Mouse (Mus musculus) spleen, adult 2 months (tissue): Measurements from ENCODE around the gene Sec22a. TPM values are rescaled to one million over a fixed set of nuclear protein-coding genes. Genes with fewer than 3 reads are reported as not detected.

Source experiments
- DNase-seq, 2 experiments: peaks; one replicate each; pipeline versions ENCODE4 v3.0.0 to v3.0.0-alpha.2; 2012 to 2021; ENCODE audit warnings: low spot score in 2 of 2, low read depth in 1 of 2
- H3K27ac ChIP-seq: fragments of 200-500 bp; 2 replicates; pipeline ENCODE4 v1.5.1; 2012; ENCODE audit warnings: low read length, inconsistent platforms; ENCODE audit not compliant: insufficient read depth
- H3K27me3 ChIP-seq: fragments of 200-500 bp; 2 replicates; pipeline ENCODE4 v1.6.1; 2012; ENCODE audit warnings: mild to moderate bottlenecking, moderate library complexity, low read length, inconsistent platforms; ENCODE audit not compliant: control insufficient read depth, insufficient read depth
- H3K36me3 ChIP-seq: fragments of 200-500 bp; 2 replicates; pipeline ENCODE4 v1.6.1; 2012; ENCODE audit warnings: mild to moderate bottlenecking, low read length, inconsistent platforms; ENCODE audit not compliant: control insufficient read depth, insufficient read depth
- H3K4me1 ChIP-seq: fragments of 200-500 bp; 2 replicates; pipeline ENCODE4 v1.6.1; 2011; ENCODE audit warnings: inconsistent platforms; ENCODE audit not compliant: control insufficient read depth, insufficient read depth, insufficient read length
- H3K4me3 ChIP-seq: fragments of 200-500 bp; 2 replicates; pipeline ENCODE4 v1.5.1; 2011; ENCODE audit warnings: mild to moderate bottlenecking, inconsistent platforms; ENCODE audit not compliant: insufficient read depth, insufficient read length; ENCODE audit errors: extremely low read depth
- CTCF ChIP-seq: fragments of 200-500 bp; IDR thresholded peaks from 2 replicates; pipeline ENCODE4 v1.5.1; 2011; ENCODE audit warnings: mild to moderate bottlenecking, inconsistent platforms; ENCODE audit not compliant: insufficient read depth, insufficient read length, insufficient replicate concordance; ENCODE audit errors: extremely low read depth
- POLR2A ChIP-seq: fragments of 200-500 bp; IDR thresholded peaks from 2 replicates; pipeline ENCODE4 v1.6.1; 2011; ENCODE audit warnings: low read depth, low read length, inconsistent platforms
- WGBS: fragments of 180-500 bp; shearing (Covaris S2); methylation state at CpG from one replicate; pipeline ENCODE4 v1.1.7; 2018; 5-methylcytosine and 5-hydroxymethylcytosine counted together
- polyA plus RNA-seq: library from polyadenylated mRNA; depleted of rRNA; stranded (reverse); fragments of >200 nt; gene quantifications from 2 replicates; pipeline ENCODE4 v1.2.3, GENCODE M21; 2012

The Sec22a gene
- polyA plus RNA-seq, 1 experiment: 4.5 TPM

GRCm38 (mm10) chr16:35297786-35298185, 65.9 kb downstream of the Sec22a start:
- Histone ChIP-seq H3K27me3 (no peaks in the 10 kb centered on the region), H3K36me3 (no peaks in the 10 kb centered on the region), H3K4me3 (no peak overlapping the region), H3K27ac (no peak overlapping the region), H3K4me1 (no peaks in the 10 kb centered on the region)
- 80% methylated on average over 5 of the region's 5 CpGs for WGBS
- no peak for TF ChIP-seq POLR2A
- no peak for TF ChIP-seq CTCF
- DNase-seq: no peak

GRCm38 (mm10) chr16:35287244-35287643, 76.5 kb downstream of the Sec22a start:
- DNase-seq: no peak
- TF ChIP-seq POLR2A (no peak), CTCF (no peak)
- no peaks in the 10 kb centered on the region for H3K27me3 ChIP-seq
- H3K4me1 ChIP-seq: no peaks in the 10 kb centered on the region
- H3K27ac ChIP-seq: no peak overlapping the region
- H3K36me3 ChIP-seq: no peaks in the 10 kb centered on the region
- 86% methylated on average over 5 of the region's 5 CpGs for WGBS
- no peak overlapping the region for H3K4me3 ChIP-seq

- TF ChIP-seq CTCF (no peak), POLR2A (no peak)
- no peak for DNase-seq
- Histone ChIP-seq H3K27ac (no peak overlapping the region), H3K4me3 (no peak overlapping the region), H3K4me1 (no peaks in the 10 kb centered on the region), H3K36me3 (no peaks in the 10 kb centered on the region), H3K27me3 (no peaks in the 10 kb centered on the region)
- 76% methylated on average over 9 of the region's 9 CpGs for WGBS
These were observed 77.9 kb downstream of the Sec22a start for GRCm38 (mm10) chr16:35285821-35286220.

- Histone ChIP-seq H3K27ac (no peak overlapping the region), H3K27me3 (no peaks in the 10 kb centered on the region), H3K36me3 (no peaks in the 10 kb centered on the region), H3K4me3 (no peak overlapping the region), H3K4me1 (no peaks in the 10 kb centered on the region)
- TF ChIP-seq CTCF (no peak), POLR2A (no peak)
- WGBS: 94% methylated on average over 2 of the region's 2 CpGs
- DNase-seq: no peak
These were observed 81.3 kb downstream of the Sec22a start for GRCm38 (mm10) chr16:35282456-35282855.

- TF ChIP-seq CTCF (no peak), POLR2A (no peak)
- 72% methylated on average over 6 of the region's 6 CpGs for WGBS
These were observed 85.6 kb downstream of the Sec22a start for GRCm38 (mm10) chr16:35278166-35278565.

GRCm38 (mm10) chr16:35272417-35272816, 91.3 kb downstream of the Sec22a start:
- TF ChIP-seq CTCF (no peak), POLR2A (no peak)
- H3K4me1 ChIP-seq: no peaks in the 10 kb centered on the region
- no peaks in the 10 kb centered on the region for H3K27me3 ChIP-seq
- no peak for DNase-seq
- H3K36me3 ChIP-seq: no peaks in the 10 kb centered on the region
- no peak overlapping the region for H3K27ac ChIP-seq
- 59% methylated on average over 4 of the region's 4 CpGs for WGBS
- no peak overlapping the region for H3K4me3 ChIP-seq

More at GRCm38 (mm10) chr16:35278166-35278565, 85.6 kb downstream of the Sec22a start:
- H3K27ac ChIP-seq: no peak overlapping the region
- H3K36me3 ChIP-seq: no peaks in the 10 kb centered on the region
- no peak for DNase-seq
- H3K4me1 ChIP-seq: no peaks in the 10 kb centered on the region
- H3K27me3 ChIP-seq: no peaks in the 10 kb centered on the region
- H3K4me3 ChIP-seq: no peak overlapping the region

GRCm38 (mm10) chr16:35271572-35271971, 92.1 kb downstream of the Sec22a start:
- Histone ChIP-seq H3K36me3 (no peaks in the 10 kb centered on the region), H3K27me3 (no peaks in the 10 kb centered on the region), H3K4me1 (no peaks in the 10 kb centered on the region), H3K4me3 (no peak overlapping the region), H3K27ac (no peak overlapping the region)
- 37% methylated on average over 4 of the region's 4 CpGs for WGBS
- no peak for TF ChIP-seq POLR2A
- no peak for DNase-seq
